Mouse (Mus musculus) megakaryocyte, embryonic 14.5 days (primary cell): ENCODE data around the gene Sarnp.

Source experiments
- FLI1 ChIP-seq: IDR thresholded peaks from 2 replicates; pipeline ENCODE4 v1.6.1; 2012; ENCODE audit warnings: low read length, inconsistent platforms, mixed read lengths
- GATA1 ChIP-seq: IDR thresholded peaks from 3 replicates; pipeline ENCODE4 v1.6.1; 2012; ENCODE audit warnings: mixed read lengths, low read length, inconsistent platforms, borderline replicate concordance

DNA sequence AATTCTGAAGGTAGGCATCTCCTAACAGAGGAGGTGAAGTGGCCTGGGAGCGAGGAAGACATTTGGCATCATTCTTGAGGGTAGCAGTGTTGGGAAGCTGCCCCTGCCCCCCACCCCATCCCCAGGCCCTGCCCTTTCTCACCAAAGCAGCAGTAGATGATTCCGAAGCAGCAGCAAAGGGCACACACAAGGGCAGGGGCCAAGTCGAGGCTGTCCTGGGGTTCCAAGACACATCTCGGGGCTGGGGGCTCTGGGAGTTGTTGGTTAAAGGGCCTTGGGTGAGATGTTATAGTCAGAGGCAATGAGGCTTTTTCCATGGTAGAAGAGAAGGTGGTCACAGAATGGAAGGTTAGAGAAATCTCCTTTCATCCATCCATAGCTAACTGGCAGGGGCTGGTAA lies 14.2 kb upstream of the Sarnp start:
- TF ChIP-seq GATA1 (no peak), FLI1 (no peak)
